Mouse (Mus musculus): ENCODE results near the gene Arhgap15. TPM values are rescaled to one million over a fixed set of nuclear protein-coding genes. Genes with fewer than 3 reads are reported as not detected.
A peak's percentile ranks its signal among the peaks of the same experiment; 100 is the strongest.

The Arhgap15 gene
- total and polyA plus RNA-seq, 2 experiments from 2014 or later, result 1.2 to 2.0 TPM

DNA sequence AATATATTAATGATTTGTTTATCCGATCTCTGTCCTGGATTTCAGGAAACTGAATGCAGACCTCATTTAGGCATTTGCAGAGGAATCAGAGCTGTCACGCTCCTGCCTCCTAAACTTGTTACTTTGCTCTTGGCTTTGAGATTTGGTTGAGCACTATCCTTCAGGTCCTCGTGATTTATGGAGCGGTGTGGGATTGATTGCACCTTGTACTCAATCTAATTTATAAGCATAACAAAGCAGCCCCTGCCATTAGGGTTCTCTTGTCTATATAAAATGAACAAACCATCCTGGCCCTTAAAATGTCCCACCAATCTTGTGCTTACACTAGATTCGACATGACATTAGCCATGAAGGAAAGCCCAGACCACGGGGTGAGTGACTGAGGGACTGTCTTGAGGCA lies 43.0 kb downstream of the Arhgap15 start:
- Histone ChIP-seq H3K9ac (no peak overlapping the region), H3K9me3 (ENCODE audit: low read length) (no peaks in the 10 kb centered on the region), H3K27ac (ENCODE audit: low read depth, low read length) (no peak overlapping the region), H3K27me3 (ENCODE audit: insufficient read depth, low read length) (no peaks in the 10 kb centered on the region), H3K4me2 (ENCODE audit: low read depth) (no peak overlapping the region), H3K36me3 (ENCODE audit: insufficient read depth) (no peaks in the 10 kb centered on the region), H3K4me1 (ENCODE audit: insufficient read depth) (no peaks in the 10 kb centered on the region), H3K4me3 (ENCODE audit: low read depth, low read length) (no peak overlapping the region)
- no peak for DNase-seq
- ATAC-seq, result no peak
- TF ChIP-seq CTCF (IDR thresholded peaks at IDR 0.05; ENCODE audit: low read depth), result no peak
- WGBS, result 78% methylated on average over 6 of the region's 6 CpGs

DNA sequence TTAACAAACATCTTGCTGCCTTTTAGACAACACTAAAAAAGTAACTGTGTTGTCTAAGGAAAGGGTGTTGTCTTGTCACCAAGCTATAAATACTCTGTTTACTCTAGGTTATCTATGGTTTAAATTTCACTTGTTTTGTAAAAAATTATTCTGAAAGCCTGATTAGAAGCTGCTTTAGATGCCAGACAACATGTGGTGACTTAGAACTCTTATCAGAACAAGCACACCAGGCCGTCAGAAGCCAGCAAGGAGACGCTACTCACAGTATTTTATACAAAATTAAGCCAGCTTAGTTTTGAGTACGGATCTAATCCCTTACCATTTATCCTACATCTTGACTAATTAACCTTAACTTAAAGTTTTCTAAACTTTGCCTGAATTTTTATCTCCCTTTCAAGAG lies 44.5 kb downstream of the Arhgap15 start:
- no peaks in the 10 kb centered on the region for H3K36me3 ChIP-seq (ENCODE audit: insufficient read depth)
- no peak overlapping the region for H3K9ac ChIP-seq
- H3K27me3 ChIP-seq (ENCODE audit: insufficient read depth, low read length), result no peaks in the 10 kb centered on the region
- WGBS, result 63% methylated on average over 3 of the region's 3 CpGs
- no peak overlapping the region for H3K4me3 ChIP-seq (ENCODE audit: low read depth, low read length)
- H3K9me3 ChIP-seq (ENCODE audit: low read length), result no peaks in the 10 kb centered on the region
- ATAC-seq (no peak), DNase-seq (no peak)
- no peaks in the 10 kb centered on the region for H3K4me1 ChIP-seq (ENCODE audit: insufficient read depth)
- TF ChIP-seq CTCF (IDR thresholded peaks at IDR 0.05; ENCODE audit: low read depth), result no peak
- H3K27ac ChIP-seq (ENCODE audit: low read depth, low read length), result no peak overlapping the region
- H3K4me2 ChIP-seq (ENCODE audit: low read depth), result no peak overlapping the region

DNA sequence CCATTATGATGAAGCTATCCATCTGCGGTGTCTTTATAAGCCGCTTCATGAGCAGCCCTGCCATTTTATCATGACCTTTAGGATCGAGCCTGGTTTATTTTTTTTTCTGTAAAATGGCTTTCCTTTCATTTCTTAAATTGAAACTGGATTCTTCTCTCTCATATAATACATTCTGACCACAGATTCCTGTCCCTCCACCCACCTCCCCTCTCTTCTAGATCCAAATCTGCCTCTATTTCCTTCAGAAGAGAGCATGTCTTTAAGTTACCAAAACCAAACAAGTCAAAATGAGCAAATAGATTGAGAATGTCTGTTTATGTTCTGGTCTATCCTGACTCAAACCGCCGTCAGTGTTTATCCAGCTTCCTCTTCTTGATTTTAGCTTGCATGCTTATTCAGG lies 46.1 kb downstream of the Arhgap15 start:
- TF ChIP-seq CTCF (IDR thresholded peaks at IDR 0.05; ENCODE audit: low read depth), result no peak
- Histone ChIP-seq H3K27me3 (ENCODE audit: insufficient read depth, low read length) (no peaks in the 10 kb centered on the region), H3K9ac (no peak overlapping the region), H3K36me3 (ENCODE audit: insufficient read depth) (no peaks in the 10 kb centered on the region), H3K4me2 (ENCODE audit: low read depth) (no peak overlapping the region), H3K9me3 (ENCODE audit: low read length) (no peaks in the 10 kb centered on the region), H3K4me3 (ENCODE audit: low read depth, low read length) (no peak overlapping the region), H3K27ac (ENCODE audit: low read depth, low read length) (no peak overlapping the region), H3K4me1 (ENCODE audit: insufficient read depth) (no peaks in the 10 kb centered on the region)
- ATAC-seq (no peak), DNase-seq (no peak)
- WGBS, result 90% methylated on average over 5 of the region's 5 CpGs

DNA sequence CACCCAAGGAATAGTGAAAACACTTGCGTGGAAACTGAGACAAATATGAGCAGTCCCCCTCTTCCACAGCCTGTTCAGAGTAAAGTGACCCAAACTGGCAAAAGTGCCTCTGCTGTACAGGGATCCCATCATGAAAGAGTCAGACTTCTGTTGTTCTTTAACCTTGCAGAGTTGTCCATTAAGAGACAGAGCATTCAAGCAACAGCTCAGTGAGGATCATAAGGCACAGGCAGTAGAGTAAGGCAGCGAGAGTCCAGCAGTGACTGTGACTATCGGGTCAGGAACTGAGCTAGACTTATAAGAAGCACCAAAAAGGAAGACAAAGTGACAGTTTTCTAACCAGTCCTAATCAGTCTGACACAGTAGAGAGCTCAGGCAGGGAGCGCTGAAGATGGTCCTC lies 47.8 kb downstream of the Arhgap15 start:
- Histone ChIP-seq H3K9me3 (ENCODE audit: low read length) (no peaks in the 10 kb centered on the region), H3K36me3 (ENCODE audit: insufficient read depth) (no peaks in the 10 kb centered on the region), H3K4me3 (ENCODE audit: low read depth, low read length) (no peak overlapping the region), H3K27ac (ENCODE audit: low read depth, low read length) (no peak overlapping the region), H3K4me1 (ENCODE audit: insufficient read depth) (no peaks in the 10 kb centered on the region), H3K27me3 (ENCODE audit: insufficient read depth, low read length) (no peaks in the 10 kb centered on the region), H3K9ac (no peak overlapping the region), H3K4me2 (ENCODE audit: low read depth) (no peak overlapping the region)
- no peak for ATAC-seq
- no peak for TF ChIP-seq CTCF (IDR thresholded peaks at IDR 0.05; ENCODE audit: low read depth)
- 95% methylated on average over 4 of the region's 4 CpGs for WGBS
- no peak for DNase-seq

DNA sequence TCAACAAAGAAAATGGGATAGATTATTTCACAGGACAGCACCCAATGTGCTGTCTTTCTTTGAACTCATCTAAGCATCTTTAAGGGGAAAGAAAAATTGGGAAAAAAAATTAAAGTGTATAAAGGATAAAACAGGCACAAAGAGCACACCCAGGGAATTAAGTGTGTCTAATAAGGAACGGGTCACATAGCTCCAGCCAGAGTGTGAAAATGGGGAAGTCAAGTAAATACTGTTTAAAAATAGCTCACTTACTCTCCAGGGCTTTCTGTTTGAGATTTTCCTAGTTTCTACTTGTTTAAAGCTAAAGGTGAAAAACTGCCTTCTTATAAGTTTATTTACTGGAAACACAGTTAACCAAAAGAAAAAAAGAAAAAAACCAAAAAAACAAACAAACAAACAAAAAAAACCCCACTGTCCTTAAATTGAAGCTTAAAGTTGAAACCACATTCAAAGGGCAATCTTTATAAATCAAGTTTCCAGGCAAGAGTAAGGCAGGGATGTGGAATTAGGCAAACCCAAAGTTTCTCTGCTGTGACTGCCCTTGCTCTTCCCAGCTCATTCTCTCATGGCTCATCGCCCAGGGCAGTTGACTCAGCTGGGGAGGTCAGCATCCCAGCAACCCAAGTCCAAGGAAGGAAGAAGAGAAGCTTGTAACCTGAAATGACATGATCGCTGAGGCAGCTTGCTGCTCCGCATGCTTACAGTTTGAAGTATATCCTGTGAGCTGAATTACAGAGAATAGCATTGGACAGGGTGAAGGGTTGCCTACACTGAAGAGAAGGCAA lies 57.5 kb downstream of the Arhgap15 start:
- ATAC-seq (no peak), DNase-seq (no peak)
- no peak overlapping the region for H3K27ac ChIP-seq (ENCODE audit: low read depth, low read length)
- no peaks in the 10 kb centered on the region for H3K4me1 ChIP-seq (ENCODE audit: insufficient read depth)
- WGBS, result 81% methylated on average over 4 of the region's 4 CpGs
- H3K4me2 ChIP-seq (ENCODE audit: low read depth), result no peak overlapping the region
- no peak overlapping the region for H3K9ac ChIP-seq
- H3K36me3 ChIP-seq (ENCODE audit: insufficient read depth), result no peaks in the 10 kb centered on the region
- no peaks in the 10 kb centered on the region for H3K9me3 ChIP-seq (ENCODE audit: low read length)
- TF ChIP-seq CTCF (IDR thresholded peaks at IDR 0.05; ENCODE audit: low read depth), result no peak
- no peaks in the 10 kb centered on the region for H3K27me3 ChIP-seq (ENCODE audit: insufficient read depth, low read length)
- H3K4me3 ChIP-seq (ENCODE audit: low read depth, low read length), result no peak overlapping the region

DNA sequence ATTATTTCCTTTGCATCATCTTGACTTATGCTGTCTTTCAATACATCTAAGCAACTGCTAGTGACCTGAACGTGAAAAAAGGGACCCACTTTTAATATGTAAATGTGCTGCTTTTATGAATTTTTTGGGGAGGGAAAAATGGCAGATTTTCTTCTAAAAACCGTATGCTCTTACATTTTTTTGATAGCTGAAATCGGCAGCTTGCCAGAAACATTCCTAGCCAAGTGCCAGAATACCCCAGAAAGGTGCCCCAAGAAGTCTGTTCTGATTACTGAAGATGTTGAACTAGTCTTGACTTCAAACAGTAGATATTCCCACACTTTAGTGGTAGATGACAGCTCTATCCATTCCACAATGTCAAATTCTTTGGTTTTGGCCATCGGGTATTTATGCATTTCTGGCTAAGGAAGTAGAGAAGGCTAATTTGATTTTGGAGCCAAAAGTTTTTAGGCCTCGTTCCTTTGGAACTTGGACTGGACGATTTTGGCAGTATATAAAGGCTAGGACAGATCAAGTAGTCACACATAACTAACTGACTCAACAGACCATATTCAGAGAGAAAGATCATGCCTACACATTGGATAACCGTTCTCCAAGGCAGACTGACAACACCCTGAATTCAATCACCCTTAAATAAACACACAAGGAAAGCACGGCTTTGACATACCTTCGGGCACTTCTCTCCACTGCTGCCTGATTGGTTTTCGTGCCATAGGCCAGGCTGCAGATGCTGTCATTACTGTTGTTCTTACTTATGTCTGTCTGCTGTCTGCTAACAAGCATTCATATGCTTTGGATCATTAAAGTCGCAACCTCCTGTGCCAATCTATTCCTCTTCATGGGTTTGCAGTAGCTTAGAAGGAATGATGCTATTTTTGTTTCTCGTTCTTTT lies 67.5 kb downstream of the Arhgap15 start:
- no peaks in the 10 kb centered on the region for H3K36me3 ChIP-seq (ENCODE audit: insufficient read depth)
- no peaks in the 10 kb centered on the region for H3K9me3 ChIP-seq (ENCODE audit: low read length)
- peak overlapping the region; percentile 51 for H3K27ac ChIP-seq (ENCODE audit: low read depth, low read length)
- no peaks in the 10 kb centered on the region for H3K27me3 ChIP-seq (ENCODE audit: insufficient read depth, low read length)
- TF ChIP-seq CTCF (IDR thresholded peaks at IDR 0.05; ENCODE audit: low read depth), result no peak
- ATAC-seq (peak; percentile 65), DNase-seq (peak; percentile 67)
- no peak overlapping the region for H3K4me2 ChIP-seq (ENCODE audit: low read depth)
- H3K4me3 ChIP-seq (ENCODE audit: low read depth, low read length), result no peak overlapping the region
- 53% methylated on average over 12 of the region's 12 CpGs for WGBS
- no peak overlapping the region for H3K9ac ChIP-seq
- no peaks in the 10 kb centered on the region for H3K4me1 ChIP-seq (ENCODE audit: insufficient read depth)

Measured in forebrain, postnatal 0 days (tissue).